Mouse (Mus musculus): ENCODE measurements around the gene Treml1. TPM values are rescaled to one million over a fixed set of nuclear protein-coding genes. Genes with fewer than 3 reads are reported as not detected.
A peak's percentile ranks its signal among the peaks of the same experiment; 100 is the strongest.

The Treml1 gene
- total RNA-seq, 2 experiments from 2014 or later, result 0.42 to 0.46 TPM

DNA sequence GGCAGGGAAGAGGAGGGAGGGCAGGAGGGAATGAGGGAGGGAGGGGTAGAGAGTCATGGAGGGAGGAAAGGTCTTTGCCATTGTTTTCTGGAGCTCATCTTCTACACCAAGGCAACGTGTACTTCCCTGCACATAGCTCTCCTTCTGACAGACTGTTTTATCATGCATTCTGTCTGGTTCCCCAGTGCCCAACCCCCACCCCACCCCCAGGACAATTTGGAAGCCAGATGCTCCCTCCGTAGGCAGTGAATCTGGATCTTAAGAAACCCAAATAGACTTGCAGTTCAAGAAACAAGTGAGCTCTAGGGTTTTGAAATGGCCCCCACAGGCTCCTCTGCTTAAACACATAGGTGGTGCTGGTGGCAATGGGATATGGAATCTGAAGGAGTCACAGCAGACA is 1.8 kb upstream of the Treml1 start:
- no peak for DNase-seq (ENCODE audit: low spot score in 2 of 2)

DNA sequence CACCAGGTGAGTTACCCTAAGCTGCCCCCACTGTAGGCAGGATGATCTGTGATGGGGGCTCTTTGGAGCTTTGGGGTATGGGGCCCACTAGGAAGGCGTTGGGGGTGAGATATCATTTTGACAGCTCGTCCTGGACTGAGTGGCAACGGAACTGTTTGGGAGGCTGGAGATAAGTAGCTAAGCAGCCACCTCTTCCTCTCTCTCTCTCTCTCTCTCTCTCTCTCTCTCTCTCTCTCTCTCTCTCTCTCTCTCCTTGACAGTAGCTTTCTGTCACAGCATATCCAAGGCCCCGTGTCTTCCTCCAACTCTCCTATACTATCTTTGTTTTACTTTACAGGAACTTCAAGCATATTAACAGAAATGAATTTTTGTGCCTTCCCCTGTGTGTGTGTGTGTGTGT is 746 bp downstream of the Treml1 start:
- no peak for DNase-seq (ENCODE audit: low spot score in 2 of 2)

DNA sequence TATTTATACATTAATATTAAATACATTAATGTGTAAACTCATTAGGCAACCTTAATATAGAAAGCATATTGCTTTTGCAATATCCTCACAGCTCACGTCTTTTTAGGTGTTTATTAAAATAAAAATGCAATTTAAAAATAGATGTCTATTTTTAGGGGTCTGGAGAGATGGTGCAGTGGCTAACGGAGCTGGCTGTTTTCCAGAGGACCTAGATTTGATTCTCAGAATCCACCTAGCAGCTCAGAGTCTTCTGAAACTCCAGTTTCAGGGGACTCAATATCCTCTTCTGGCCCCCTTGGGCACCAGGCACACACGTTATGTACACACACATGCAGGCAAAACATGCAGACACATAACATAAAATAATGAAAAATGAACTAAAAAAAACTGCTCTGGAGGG is 2.6 kb downstream of the Treml1 start:
- DNase-seq (ENCODE audit: low spot score in 2 of 2), result no peak

DNA sequence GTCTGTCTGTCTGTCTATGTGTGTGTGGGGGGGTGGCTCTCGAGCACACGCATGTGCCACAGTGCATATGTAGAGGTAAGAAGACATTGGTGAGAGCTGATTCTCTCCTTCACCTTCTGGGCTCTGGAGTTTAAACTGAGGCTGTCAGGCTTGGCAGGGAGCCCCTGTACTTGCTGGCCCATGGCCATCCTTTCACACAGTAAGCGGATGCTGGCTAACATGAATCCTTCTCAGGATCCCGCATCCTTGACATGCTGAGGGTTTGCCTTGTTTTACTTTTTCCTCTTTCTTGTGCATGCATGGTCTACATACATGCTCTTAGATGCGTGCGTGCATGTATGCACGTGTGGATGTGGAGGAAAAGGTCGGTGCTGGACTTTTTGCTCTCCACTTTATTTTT is 3.2 kb downstream of the Treml1 start:
- DNase-seq (ENCODE audit: low spot score in 2 of 2), result peak; percentile 38 to 53

DNA sequence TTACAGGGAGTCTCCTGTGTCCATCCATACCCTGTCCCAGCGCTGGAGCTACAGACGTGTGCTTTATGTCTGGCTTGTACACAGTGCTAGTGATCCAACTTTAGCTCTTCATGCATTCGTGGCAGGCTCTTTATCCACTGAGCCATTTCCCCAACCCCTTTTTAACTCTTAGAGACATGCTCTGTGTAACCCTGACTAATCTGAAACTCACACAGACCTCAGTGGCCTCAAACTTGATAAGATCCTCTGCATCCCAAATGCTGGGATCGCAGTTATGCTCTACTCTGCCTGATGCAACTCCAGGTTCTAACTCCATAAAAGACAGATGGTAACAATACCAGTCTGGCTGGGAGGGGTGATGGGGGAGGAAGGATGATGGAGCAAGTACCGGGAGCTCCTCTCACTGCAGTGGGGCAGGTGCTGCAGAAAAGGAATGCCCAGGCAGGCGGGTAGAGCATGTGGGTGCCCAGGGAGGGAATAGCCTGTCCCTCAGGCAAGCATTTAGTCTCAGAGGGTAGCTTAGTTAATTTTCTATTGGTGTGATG is 3.8 kb downstream of the Treml1 start:
- no peak for DNase-seq (ENCODE audit: low spot score in 2 of 2)

DNA sequence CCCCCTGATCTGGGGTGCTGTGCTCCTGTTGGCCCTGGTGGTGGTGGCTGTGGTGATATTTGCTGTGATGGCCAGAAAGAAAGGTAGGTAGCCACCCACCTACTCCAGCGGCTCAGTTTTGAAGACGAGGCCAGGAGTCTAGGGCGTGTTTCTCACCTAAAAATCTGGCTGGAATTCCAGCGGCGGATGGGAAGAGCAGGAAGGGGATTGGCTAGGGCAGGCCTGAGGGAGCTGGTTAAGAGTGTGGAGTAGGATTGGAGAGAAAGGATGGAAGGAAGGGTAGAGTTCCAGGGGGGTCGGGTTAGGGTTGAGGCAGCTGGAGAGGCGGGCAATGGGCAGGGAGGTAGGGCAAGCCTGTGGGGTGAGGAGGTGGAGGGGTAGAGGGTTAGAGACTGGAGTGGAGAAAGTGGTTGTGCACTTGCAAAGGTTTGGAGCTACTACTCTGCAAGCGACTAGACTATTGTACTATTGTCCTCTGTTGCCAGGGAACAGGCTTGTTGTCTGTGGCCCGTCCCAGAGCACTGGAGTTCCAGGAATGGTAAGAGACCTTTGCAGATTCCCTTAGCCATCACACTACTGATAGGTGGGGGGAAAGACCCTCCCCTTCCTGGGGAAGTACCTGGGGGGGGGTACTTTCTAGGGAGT is 5.9 kb downstream of the Treml1 start:
- no peak for DNase-seq (ENCODE audit: low spot score in 2 of 2)

DNA sequence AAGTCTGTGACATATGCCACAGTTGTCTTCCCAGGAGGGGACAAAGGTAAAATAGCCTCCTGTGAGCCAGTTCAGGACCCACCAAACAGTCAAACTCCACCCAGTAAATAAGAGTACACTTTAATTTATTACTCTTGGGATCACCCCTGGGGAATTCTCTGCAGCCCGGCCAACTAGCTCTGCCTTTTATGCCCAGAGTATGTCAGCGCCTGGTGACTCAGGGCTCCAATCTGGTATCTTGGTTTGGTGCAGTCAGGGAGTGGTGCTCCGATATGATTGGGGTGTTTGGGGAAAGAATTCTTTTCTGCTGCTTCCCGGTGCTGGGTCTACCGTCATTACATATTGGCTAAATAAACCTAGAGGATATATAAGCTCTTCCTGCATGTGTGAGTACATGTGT is 7.1 kb downstream of the Treml1 start:
- DNase-seq (ENCODE audit: low spot score in 2 of 2), result no peak

DNA sequence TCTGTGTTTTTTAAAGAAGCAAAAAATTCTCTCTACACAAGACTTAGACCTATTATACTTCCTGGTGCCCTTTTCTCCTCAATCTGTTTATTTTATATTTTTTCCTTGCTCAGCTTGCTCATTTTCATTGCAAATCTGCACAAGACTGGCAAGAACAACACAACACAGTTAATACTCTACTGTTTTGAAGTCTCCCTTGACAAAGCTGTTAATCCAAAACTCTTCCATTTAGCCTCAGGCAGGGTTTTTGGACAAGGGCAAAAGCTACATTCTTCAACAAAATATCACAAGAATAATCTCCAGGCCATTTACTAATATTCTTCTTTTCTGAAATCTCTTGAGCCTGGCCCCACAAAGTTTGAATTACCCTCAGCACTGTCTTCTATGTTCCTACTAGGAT is 11.9 kb downstream of the Treml1 start:
- no peak for DNase-seq (ENCODE audit: low spot score in 2 of 2)

DNA sequence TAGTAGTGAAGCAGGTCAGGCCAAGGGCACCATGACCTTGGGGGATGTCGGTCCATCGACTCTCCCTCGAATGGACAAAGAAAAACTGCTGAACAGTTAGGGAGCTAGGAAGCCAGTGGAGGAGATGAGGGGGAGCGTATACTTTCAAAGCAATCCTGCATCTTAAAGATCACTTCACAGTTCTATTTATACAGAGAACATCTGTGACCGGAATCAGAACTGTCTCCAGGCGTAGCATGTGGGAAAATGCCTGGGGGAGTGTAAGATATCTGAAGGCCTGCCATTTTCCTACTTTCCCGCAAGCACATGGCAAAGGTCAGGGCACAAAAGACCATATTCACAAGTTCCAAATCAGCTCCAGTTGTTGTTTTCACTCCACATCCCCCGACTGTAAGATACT is 13.3 kb downstream of the Treml1 start:
- peak; percentile 32 to 40 for DNase-seq (ENCODE audit: low spot score in 2 of 2)

DNA sequence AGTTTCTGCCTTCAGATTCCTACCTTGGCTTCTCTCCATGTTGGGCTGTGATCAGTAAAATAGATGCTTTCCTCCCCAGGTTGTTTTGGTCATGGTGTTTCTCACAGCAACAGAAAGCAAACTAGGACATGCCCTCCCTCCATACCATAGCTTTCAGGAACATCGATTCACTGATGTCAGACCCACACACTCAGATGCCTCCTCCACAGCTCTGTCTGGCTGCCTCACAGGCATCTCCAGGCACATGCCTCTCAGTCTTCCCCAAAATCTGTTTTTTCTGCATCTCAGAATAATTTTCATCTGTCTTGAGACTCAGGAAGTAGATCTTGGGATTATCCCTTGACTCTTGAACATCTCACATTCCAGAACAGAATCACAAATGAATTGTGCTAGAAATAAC is 16.4 kb downstream of the Treml1 start:
- DNase-seq (ENCODE audit: low spot score in 2 of 2), result peak in 1 of 2 experiments; percentile 47

DNA sequence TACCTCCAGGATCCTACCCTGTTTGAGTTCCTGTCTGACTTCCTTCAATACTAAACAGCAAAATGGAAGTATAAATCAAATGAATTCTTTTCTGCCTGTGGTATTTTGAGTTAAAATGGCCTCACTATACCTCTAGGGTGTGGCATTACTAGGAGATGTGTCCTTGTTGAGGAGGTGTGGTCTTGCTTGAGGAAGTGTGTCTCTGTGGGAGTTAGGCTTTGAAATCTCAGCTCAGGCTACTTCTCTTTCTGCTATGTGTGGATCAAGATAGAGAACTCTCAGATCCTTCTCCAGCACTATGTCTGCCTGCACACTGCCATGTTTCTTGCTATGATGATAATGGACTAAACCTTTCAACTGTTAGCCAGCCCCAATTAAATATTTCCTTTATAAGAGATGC is 19.3 kb downstream of the Treml1 start:
- DNase-seq (ENCODE audit: low spot score in 2 of 2), result no peak

DNA sequence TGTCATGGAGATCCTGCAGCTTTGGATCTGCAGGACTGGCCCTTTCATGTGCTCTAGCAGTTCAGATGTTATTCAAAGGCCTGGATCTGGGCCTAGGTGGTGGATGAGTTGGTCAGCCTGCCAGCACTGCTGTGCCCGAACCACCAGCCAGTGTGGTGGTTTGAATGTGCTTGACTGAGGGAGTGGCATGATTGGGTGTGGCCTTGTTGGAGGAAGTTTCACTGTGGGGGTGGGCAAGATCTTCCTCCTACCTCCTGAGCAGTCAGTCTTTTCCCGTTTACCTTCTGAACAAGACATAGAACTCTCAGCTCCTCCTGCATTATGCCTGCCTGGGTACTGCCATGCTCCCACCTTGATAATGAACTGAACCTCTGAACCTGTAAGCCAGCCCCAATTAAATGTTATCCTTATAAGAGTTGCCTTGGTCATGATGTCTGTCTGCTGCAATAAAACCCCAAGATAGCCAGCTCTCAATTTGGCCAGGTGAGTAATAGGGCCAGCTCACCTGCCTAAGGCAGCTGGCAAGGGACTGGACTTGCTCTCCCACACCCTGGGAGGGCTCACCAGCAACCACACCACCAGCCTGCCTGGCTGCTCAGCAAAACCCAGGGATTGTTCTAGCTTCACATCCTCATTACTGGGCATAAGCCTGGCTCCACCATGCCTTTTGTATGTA is 26.2 kb downstream of the Treml1 start:
- DNase-seq (ENCODE audit: low spot score in 2 of 2), result no peak

DNA sequence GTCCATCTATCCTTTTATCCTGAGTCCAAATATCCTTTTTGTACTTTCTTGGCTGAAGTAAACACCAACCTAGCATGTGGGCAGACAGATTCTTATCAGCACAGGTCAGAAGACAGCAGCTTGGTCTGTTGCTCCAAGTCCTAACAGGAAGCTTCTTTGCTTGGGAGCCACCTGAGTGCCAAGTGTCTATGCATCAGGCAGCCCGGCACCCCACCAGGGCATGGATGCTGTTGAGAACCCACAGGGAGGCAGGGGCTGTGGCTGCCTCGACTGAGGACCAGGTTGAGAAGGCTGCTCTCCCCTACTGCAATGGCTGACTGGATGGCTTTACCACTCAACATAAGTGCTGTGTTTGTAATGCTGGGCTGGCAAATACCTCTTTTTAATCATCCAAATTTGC is 28.9 kb downstream of the Treml1 start:
- DNase-seq (ENCODE audit: low spot score in 2 of 2), result no peak

DNA sequence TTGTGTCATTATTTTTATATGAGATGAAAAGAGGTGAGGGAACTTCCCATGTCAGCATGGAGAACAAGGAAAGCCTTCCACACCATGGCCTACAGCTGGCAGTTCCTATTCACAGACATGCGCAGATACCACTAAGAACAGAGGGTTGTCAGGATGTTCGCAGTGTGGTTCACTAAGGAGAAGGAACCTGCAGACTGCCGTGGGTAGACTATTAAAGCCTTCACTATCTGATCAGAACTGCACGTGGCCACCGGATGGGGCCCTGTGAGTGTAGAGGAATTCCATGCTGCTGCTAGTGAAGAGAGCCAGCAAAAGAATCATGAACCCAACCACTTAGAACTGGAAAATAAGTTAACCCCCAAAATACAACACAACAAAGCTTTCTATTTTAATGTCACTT is 29.7 kb downstream of the Treml1 start:
- DNase-seq (ENCODE audit: low spot score in 2 of 2), result no peak

DNA sequence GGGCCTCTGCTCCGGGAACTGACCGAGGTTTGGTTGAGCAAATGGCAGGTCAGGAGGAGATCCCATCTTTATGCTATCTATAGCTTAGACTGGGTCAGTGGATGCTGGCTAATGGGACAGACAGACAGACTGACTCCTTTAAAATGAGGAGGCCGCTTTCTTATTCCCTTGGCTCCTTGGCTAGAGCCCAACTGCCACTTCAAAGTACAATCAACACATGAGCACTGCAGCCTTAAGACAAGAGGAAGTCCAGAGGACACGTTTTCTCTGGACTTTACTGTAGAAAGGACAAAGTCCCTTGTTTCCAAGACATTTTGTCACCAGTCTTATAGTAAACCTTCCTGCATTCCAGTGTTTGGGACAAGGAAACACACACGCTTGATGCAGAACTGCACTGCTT is 31.7 kb downstream of the Treml1 start:
- DNase-seq (ENCODE audit: low spot score in 2 of 2), result no peak

DNA sequence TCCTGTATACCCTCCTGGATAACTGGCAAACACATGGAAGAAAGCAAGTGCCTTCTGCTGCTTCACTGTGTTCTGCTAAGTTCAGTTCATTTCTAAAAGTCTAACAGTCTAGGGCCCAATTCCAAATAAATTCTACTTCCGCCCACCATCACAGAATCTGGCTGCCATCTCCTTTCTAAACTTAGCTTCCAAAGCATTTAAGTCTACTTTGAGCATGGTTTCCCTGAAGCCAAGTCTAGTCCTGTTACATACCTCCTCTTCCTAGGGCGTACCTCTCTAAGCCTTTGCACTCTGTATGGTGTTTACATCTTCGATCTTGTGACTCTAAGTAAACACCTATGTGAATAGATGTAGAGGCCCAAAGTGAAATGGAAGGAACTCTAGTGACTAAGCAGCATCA is 32.9 kb downstream of the Treml1 start:
- peak; percentile 55 to 59 for DNase-seq (ENCODE audit: low spot score in 2 of 2)

DNA sequence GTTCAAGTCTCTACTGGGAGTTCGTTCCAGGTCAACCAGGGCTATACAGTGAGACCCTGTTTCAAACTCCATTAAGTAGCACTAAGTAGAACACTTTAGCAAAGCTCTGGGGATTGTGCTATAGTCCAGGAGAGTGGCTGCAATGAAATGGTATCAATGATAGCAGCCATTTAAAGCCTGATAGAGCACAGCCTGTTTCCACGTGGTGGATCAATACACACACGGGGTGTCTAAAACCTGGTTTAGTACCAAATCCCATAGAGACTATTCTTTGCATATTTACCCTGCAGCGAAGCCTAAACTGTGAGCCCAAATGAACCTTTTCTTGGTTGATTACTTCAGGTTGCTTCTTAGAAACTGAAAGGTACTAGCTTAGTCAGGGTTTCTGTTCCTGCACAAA is 42.0 kb downstream of the Treml1 start:
- DNase-seq (ENCODE audit: low spot score in 2 of 2), result no peak

DNA sequence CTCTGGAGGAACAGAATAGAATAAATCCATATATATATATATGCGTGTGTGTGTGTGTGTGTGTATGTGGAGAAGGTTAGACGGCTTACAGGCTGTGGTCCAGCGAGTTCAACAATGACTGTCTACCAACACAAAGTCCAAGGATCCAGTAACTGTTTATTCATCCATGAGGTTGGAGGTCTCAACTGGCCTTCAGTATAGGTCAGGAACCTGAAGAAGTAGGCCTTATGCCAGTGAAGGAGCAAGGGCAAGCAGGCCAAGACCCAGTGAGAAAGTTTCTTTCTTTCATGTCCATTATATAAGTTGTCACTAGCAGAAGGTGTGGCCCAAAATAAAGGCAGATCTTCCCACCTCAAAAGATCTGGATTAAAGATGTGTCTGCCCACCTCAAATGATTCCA is 43.0 kb downstream of the Treml1 start:
- no peak for DNase-seq (ENCODE audit: low spot score in 2 of 2)

DNA sequence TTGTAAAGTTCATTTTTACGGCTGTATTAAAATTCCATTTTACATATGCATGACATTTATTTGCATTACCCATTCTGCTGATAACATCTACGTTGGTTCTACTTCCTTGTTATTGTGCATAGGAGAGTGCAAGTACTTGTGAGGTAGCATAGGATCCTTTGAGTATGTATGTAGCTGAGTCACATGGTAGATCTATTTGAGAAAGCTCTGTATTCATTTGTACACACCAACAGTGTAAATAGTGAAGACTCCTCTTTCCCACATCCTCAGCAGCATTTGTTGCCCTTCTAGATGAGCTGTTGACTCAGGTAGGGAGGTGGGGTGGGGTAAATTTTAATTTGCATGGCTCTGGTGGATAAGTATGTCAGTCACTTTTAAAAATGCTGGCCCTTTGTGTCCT is 44.1 kb downstream of the Treml1 start:
- DNase-seq (ENCODE audit: low spot score in 2 of 2), result no peak

DNA sequence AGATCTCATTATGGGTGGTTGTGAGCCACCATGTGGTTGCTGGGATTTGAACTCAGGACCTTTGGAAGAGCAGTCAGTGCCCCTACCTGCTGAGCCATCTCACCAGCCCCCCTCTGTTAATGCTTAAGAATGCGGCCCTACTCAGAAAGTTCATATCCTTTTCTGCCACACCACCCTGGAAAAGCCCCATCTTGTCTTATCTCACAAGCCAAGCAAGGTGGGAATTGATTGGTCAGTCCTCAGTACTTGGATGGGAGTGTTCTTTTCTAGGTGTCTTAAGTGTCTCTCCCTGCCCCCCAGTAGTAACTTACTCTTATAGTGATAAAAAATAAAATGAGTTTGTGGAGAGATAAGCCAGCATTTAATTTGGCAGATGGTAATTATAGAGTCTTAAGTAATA is 45.0 kb downstream of the Treml1 start:
- DNase-seq (ENCODE audit: low spot score in 2 of 2), result no peak

DNA sequence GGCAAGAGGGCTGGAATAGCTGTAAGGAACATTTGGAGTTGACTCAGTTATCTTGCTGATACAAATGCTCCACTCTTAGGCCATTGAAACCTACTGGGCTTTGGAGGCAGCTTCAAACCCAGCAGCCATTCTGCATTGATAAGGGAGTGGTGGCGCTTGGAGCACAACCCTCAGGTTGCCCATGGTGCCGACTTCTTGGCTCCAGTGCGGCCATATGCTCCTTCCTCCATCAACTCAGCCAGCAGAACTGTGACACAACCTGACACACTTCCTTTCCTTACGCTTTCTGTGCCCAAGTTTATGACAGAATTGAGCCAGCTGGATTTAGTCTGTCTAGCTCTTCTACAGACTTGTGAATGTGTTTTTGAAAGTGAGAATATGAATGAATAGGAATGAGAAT is 47.4 kb downstream of the Treml1 start:
- DNase-seq (ENCODE audit: low spot score in 2 of 2), result peak in 1 of 2 experiments; percentile 26

DNA sequence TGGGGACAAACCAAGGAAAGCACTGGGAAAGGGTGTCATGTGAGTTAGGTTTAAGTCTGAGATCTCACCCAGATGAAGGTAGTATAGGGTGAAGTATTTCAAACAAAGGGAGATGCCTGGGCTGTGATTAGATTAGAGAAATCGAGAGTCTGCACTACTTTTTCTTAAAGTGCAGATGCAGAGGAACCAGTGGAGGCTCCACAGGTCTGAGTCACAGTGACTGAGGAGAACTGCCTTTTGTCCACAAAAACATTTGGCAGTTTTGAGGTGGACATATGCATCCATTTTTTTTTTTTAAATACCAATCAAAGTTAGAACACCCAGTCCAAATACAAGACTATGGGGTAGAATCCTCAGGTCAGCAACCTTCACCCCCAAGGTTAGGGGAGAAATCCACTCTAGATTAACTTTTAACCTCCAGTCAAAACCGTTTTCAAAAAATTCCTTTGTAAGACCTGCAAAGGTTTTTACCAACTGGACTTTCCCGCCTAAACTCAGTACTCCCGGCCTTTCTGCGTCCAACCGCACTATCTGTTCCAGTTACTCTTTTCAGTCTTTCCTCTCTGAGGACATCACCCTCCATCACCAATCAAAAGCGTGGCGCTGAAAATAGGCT is 48.3 kb downstream of the Treml1 start:
- no peak for DNase-seq (ENCODE audit: low spot score in 2 of 2)
